Mouse (Mus musculus): Measurements from ENCODE around the gene Grb7. TPM values are rescaled to one million over a fixed set of nuclear protein-coding genes. Genes with fewer than 3 reads are reported as not detected.

Grb7 gene
- polyA plus RNA-seq, 1 experiment, result not detected

DNA sequence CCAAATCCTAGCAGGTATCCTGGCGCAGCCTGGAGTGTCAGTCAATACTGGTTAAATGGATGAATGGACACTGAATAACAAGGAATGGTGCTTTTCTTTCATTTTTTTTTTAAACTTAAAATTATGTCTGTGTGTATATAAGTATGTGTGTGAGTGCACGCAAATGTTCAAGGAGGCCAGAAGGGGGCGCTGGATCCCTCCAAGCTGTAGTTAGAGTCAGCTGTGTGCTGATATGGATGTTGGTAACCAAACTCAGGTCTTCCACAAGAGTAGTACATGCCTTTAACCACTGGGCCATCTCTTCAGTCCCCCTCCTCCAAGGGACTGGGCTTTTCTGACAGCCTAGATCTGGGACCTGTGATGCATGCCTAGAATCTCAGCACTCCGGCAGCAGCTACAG lies 9.3 kb downstream of the Grb7 start:
- H3K27me3 ChIP-seq (replicated peaks), result peaks cover 93% of the 10 kb centered on the region
- peaks cover 18% of the 10 kb centered on the region for H3K4me1 ChIP-seq
- H3K9me3 ChIP-seq, result peaks cover 7% of the 10 kb centered on the region
- no peaks in the 10 kb centered on the region for H3K36me3 ChIP-seq (replicated peaks; ENCODE audit: low read length)
- no peak overlapping the region for H3K4me3 ChIP-seq (replicated peaks)
- no peak for TF ChIP-seq GATA1 (IDR thresholded peaks at IDR 0.05; ENCODE audit: borderline replicate concordance, low read length)
- TF ChIP-seq FLI1 (IDR thresholded peaks at IDR 0.05; ENCODE audit: low read length), result no peak

- Histone ChIP-seq H3K36me3 (replicated peaks; ENCODE audit: low read length) (no peaks in the 10 kb centered on the region), H3K27me3 (replicated peaks) (peaks cover 93% of the 10 kb centered on the region), H3K4me1 (peaks cover 25% of the 10 kb centered on the region), H3K4me3 (replicated peaks) (no peak overlapping the region), H3K9me3 (peaks cover 7% of the 10 kb centered on the region)
- TF ChIP-seq GATA1 (IDR thresholded peaks at IDR 0.05; ENCODE audit: borderline replicate concordance, low read length), result no peak
- no peak for TF ChIP-seq FLI1 (IDR thresholded peaks at IDR 0.05; ENCODE audit: low read length)
Measured at GRCm38 (mm10) chr11:98456545-98456944, 10.4 kb downstream of the Grb7 start.

- peak overlapping the region; percentile 92 for H3K4me3 ChIP-seq (replicated peaks)
- H3K4me1 ChIP-seq, result peaks cover 27% of the 10 kb centered on the region
- TF ChIP-seq FLI1 (IDR thresholded peaks at IDR 0.05; ENCODE audit: low read length), result no peak
- no peak for TF ChIP-seq GATA1 (IDR thresholded peaks at IDR 0.05; ENCODE audit: borderline replicate concordance, low read length)
- peaks cover 7% of the 10 kb centered on the region for H3K9me3 ChIP-seq
- peaks cover 94% of the 10 kb centered on the region for H3K27me3 ChIP-seq (replicated peaks)
- H3K36me3 ChIP-seq (replicated peaks; ENCODE audit: low read length), result no peaks in the 10 kb centered on the region
Measured at GRCm38 (mm10) chr11:98456945-98457344, 10.8 kb downstream of the Grb7 start.

DNA sequence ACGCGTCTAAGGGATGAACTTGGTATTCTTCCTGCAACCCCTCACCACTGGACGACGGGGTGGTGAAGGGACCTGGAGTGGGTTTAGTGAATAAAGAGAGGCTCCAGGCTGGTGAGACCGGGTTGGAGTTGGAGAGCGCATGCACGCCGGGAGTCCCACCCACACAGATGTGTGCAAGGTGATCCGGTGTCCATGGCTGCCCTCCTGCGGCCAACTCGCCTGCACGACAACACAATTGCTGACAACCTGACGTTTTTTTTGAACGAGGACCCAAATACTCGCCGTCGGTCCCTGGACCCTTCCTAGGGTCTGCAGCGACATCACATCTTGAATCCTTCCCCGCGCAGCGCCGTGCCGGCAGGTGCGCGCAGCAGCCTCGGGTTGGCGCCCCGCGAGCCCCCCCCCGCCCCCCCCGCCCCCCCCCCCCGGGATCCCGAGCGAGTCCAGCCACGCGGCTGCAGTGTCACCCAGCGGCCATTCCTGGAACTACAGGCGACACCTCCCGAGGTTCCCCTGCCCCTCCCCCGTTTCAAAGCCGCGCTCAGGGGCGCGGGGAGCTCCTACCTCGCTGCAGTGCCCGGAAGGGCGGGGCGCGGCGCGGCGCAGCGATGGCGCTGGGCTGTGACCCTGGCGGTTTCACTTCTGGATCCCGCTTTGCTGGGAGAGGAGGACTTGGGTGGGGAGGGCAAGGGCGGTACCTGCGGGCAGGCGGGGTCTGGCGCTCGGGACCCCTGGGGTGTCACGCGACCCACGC lies 11.3 kb downstream of the Grb7 start:
- TF ChIP-seq FLI1 (IDR thresholded peaks at IDR 0.05; ENCODE audit: low read length), result no peak
- TF ChIP-seq GATA1 (IDR thresholded peaks at IDR 0.05; ENCODE audit: borderline replicate concordance, low read length), result no peak
- peaks cover 94% of the 10 kb centered on the region for H3K27me3 ChIP-seq (replicated peaks)

DNA sequence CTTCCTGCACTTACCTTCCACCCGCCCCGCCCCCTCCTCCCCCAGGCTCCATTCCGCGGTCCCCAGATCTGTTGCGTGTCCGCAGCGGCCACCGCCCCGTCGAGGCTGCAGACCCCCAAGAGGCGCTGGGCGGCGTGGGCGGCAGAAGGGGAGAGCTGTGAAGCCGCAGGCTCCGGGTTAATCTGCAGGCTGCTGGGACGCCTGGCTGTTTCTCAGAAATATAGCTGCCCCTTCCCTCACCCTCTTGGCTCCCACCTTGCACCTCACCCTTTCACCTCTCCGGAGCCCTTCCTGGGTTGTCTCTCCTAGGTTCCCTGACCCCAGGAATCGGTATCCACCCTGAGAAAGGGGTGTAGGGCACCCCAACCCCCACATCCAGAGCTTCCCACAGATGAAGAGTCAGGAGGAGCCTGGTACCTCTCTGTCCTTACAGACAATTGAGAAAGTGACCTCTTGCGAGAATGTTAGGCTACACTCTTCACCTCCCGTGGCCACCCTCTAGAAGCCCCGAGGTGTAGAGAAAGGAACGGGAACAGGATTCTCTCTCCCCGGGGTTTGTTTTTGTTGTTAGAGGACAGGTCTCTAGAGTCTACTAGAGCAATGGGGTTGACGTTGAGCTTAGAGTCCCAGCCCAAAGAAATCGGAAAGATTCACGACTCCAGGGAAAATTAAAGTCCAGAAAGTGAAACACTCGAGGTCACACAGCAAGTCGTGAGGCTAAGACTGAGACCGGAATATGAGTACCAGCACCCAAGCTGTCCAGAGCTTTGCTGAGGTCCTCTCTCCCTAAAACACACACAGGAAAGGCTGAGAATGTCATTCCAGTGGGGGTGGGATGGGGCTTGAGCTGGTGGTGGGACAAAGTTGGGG lies 12.2 kb downstream of the Grb7 start:
- H3K4me1 ChIP-seq, result peaks cover 27% of the 10 kb centered on the region
- peak overlapping the region; percentile 92 for H3K4me3 ChIP-seq (replicated peaks)

More for the DNA sequence above, 11.3 kb downstream of the Grb7 start:
- Histone ChIP-seq H3K4me1 (peaks cover 27% of the 10 kb centered on the region), H3K4me3 (replicated peaks) (peak overlapping the region; percentile 92), H3K9me3 (peaks cover 7% of the 10 kb centered on the region), H3K36me3 (replicated peaks; ENCODE audit: low read length) (no peaks in the 10 kb centered on the region)

DNA sequence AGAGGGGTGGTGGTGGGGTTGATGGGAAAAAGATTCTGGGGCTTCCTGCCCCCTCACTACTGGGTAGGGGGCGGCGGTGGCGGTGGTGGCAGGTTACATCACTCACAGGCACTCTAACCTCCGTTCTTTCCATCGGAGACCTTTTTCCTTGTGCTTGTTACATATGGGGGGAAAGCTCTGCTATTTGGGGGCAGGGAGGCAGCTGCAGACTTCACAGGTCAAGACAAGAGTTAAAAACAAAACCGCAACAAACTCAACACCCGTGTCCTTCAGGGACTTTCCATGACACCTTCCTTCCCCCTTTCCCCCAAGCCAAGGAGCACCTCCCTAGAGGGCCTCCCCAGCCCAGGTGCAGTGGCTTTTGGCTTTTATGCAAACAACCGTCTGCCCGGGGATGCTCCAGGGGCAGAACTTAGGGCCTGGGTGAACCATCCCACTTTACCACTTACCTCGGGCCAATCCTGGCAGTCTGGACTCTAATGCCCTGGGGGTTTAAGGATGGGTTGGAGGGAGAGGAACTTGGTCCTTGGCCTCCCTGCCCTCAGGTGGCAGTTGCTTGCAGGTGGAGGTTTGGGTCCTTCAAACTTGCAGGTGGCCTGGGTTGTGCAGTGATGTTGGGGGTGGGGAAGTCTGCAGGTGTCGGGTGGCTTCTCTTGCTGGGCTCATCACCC lies 13.0 kb downstream of the Grb7 start:
- H3K27me3 ChIP-seq (replicated peaks), result peaks cover 85% of the 10 kb centered on the region
- peaks cover 27% of the 10 kb centered on the region for H3K4me1 ChIP-seq
- H3K4me3 ChIP-seq (replicated peaks), result no peak overlapping the region
- peaks cover 7% of the 10 kb centered on the region for H3K9me3 ChIP-seq
- TF ChIP-seq FLI1 (IDR thresholded peaks at IDR 0.05; ENCODE audit: low read length), result no peak
- no peaks in the 10 kb centered on the region for H3K36me3 ChIP-seq (replicated peaks; ENCODE audit: low read length)

More for the DNA sequence above, 12.2 kb downstream of the Grb7 start:
- no peak for TF ChIP-seq GATA1 (IDR thresholded peaks at IDR 0.05; ENCODE audit: borderline replicate concordance, low read length)
- no peak for TF ChIP-seq FLI1 (IDR thresholded peaks at IDR 0.05; ENCODE audit: low read length)
- Histone ChIP-seq H3K27me3 (replicated peaks) (peaks cover 87% of the 10 kb centered on the region), H3K36me3 (replicated peaks; ENCODE audit: low read length) (no peaks in the 10 kb centered on the region), H3K9me3 (peaks cover 7% of the 10 kb centered on the region)

DNA sequence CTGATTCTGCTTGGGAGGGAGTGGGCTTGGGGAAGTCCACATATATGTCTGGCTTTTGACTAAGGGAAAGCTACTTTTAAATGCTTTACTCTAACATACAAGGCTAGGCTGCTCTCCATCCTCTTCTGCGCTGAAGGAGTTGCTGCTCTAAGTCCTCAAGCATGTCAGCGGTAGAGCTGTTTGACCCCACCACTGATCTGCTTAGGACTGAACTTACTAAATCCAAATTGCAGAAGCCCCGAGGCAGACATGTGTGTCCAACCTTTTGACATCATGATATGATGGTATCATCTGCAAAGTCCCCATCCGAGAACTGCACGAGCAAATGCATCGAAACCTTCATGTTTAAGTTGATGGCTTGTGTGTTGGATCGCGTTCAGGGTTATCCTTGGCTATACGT lies 13.7 kb downstream of the Grb7 start:
- TF ChIP-seq FLI1 (IDR thresholded peaks at IDR 0.05; ENCODE audit: low read length) (no peak), GATA1 (IDR thresholded peaks at IDR 0.05; ENCODE audit: borderline replicate concordance, low read length) (no peak)
- Histone ChIP-seq H3K27me3 (replicated peaks) (peaks cover 81% of the 10 kb centered on the region), H3K4me1 (peaks cover 27% of the 10 kb centered on the region), H3K9me3 (peaks cover 7% of the 10 kb centered on the region), H3K36me3 (replicated peaks; ENCODE audit: low read length) (no peaks in the 10 kb centered on the region), H3K4me3 (replicated peaks) (no peak overlapping the region)

DNA sequence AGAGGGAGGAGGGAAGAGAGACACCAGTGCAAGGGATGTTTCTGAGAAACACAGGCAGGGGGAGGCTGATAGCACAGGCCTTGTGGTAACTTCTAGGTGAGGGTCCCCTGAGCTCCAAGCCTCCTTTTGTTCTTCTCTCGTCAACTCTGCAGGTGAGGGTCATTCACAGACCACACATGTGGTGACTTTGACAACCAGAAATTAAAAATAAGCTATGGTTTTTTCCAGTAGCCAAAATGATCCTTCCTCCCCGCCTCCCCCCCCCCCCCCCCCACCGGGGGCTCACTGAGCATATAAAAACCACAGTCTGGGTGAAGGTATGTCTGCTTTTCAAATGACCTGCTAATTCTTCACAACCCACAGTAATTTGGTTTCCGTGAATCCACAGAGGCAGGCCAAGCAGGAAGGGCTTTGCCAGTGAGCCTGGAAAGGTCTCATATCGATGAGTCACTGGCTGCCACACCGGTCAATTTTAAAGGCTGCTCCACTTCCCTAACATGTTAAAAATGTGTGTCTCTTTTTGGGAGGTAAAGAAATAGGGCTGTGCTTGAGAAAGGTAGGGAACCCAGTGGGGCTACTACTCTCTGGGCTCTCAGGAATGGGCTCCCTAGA lies 15.0 kb downstream of the Grb7 start:
- no peaks in the 10 kb centered on the region for H3K9me3 ChIP-seq
- TF ChIP-seq GATA1 (IDR thresholded peaks at IDR 0.05; ENCODE audit: borderline replicate concordance, low read length) (no peak), FLI1 (IDR thresholded peaks at IDR 0.05; ENCODE audit: low read length) (no peak)
- peaks cover 27% of the 10 kb centered on the region for H3K4me1 ChIP-seq
- H3K36me3 ChIP-seq (replicated peaks; ENCODE audit: low read length), result no peaks in the 10 kb centered on the region
- peaks cover 78% of the 10 kb centered on the region for H3K27me3 ChIP-seq (replicated peaks)
- H3K4me3 ChIP-seq (replicated peaks), result no peak overlapping the region

- no peak for TF ChIP-seq FLI1 (IDR thresholded peaks at IDR 0.05; ENCODE audit: low read length)
- no peak for TF ChIP-seq GATA1 (IDR thresholded peaks at IDR 0.05; ENCODE audit: borderline replicate concordance, low read length)
- no peaks in the 10 kb centered on the region for H3K9me3 ChIP-seq
- H3K27me3 ChIP-seq (replicated peaks), result peaks cover 80% of the 10 kb centered on the region
- H3K4me1 ChIP-seq, result peaks cover 22% of the 10 kb centered on the region
- H3K36me3 ChIP-seq (replicated peaks; ENCODE audit: low read length), result no peaks in the 10 kb centered on the region
- H3K4me3 ChIP-seq (replicated peaks), result no peak overlapping the region
Measured at GRCm38 (mm10) chr11:98462255-98462654, 16.1 kb downstream of the Grb7 start.

Measured in megakaryocyte, embryonic 14.5 days (primary cell).